Mouse (Mus musculus): Measurements from ENCODE around the gene Zfp54.
"Not testable (repeated sequence)": the region's sequence is repeated elsewhere in the genome, so short reads cannot be mapped to it uniquely, and the experiment has no call there.

The Zfp54 gene

DNA sequence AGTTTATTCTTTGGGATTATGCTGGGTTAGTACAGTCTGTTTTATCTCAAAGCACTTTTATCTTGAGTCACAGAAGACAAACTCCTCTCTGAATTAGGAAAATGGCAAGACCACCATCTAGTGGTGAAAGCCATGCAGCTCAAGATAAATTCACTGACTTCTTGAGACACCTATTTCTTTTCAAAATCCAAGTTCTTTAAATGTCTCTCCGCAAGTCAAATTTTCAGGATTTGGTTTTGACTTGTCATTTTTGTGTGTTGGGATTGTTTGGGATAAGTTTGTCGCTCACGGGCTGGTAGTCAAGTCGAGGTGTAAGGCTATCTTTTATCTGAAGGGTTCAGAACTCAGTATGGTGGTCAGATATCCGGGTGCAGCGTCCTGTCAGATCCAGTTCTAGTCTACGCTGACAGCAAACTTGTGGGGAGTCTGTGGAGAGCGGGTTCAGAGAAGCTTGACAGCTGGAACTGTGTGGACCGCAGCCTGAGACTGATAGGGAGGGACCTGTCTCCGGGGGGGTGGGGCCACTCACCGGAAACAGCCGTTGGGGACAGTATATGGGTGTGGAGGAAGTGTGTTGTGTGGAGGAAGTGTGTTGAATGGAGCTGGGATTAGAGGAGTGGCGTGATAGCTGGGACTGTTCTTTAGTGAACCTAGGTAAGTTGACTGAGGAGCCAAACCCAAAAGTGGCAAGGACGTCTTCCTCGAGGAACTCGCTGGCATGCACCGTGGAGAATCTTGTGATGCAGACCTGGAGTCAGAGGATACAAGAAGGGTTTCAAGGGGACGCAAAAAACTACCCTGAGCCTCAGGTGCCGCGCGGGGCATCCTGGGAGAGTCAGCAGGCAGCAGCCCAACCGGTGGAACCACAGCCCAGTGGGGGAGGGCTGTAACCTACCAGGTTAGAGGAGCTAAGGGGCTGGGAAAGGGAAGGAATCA lies at the start of gene Zfp54:
Gene Zfp54 (plus strand): TSS at position 564 of the 936 bp plus-strand sequence.
- peak; percentile 68 to 69 for DNase-seq (ENCODE audit: low spot score in 2 of 2)

DNA sequence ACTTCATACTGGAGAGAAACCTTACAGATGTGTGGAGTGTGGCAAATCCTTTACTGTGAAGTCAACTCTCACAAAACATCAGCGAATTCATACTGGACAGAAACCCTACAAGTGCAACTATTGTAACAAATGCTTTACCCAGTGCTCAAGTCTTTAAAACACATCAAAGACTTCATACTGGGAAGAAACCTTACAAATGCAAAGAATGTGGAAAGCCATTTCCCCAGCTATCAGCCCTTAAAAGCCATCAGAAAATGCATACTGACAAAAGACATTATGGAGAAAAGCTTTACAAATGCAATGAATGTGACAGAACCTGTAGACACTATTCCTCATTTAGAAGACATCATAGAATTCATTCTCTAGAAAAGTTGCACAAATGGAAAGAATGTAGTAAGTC lies 47.7 kb upstream of the Zfp54 start:
- DNase-seq (ENCODE audit: low spot score in 2 of 2) = no peak

DNA sequence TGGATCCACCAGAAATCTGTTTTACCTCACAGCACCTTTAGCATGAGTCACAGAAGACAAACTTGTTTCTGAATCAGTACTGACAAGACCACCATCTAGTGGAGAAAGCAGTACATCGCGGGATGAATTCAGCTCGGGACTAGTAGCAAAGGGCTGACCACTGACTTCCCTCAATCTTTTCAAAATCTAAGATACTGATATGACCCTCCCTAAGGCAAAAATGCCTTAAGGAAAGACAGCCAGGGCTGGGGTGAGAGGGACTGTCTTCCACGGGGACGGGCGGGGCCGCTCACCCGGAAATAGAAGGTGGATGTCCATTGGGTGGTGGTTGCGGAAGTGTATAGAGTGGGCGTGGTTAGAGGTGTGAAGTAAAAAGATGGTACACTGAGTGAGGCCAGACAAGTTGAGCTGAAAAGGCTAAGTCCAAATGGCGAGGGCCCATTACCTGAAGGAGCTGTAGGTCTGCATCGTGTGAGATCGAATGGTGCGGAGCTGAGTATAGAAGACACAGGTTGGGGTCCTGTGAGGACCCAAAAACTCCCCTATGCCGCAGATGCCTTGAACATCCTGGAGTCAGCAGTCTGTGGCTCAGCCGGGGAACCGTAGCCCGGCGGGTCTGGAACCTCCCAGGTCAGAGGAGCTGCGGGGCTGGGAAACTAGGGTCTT lies 39.5 kb upstream of the Zfp54 start, which contains the start of gene Zfp677:
Gene Zfp677 (plus strand): TSS at position 358 of the 666 bp plus-strand sequence.
- DNase-seq (ENCODE audit: low spot score in 2 of 2) = peak; percentile 79 to 81

DNA sequence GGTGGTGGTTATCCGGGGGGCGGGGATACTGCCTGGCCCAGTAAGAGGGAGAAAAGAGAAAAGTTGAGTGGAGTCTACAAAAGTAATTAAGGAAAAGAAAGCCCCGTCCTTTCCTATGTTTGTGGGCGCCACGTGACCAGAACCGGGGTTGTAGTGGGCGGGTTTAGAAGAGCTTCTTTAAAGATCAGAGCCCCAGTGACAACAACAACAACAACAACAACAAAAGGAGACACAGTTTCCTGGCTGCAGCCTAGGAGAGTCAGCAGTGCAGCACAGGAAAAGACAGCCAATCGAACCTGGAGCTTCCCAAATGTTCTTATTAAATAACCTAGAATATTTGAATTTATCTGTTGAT lies 39.0 kb upstream of the Zfp54 start:
- no peak for DNase-seq (ENCODE audit: low spot score in 2 of 2)

DNA sequence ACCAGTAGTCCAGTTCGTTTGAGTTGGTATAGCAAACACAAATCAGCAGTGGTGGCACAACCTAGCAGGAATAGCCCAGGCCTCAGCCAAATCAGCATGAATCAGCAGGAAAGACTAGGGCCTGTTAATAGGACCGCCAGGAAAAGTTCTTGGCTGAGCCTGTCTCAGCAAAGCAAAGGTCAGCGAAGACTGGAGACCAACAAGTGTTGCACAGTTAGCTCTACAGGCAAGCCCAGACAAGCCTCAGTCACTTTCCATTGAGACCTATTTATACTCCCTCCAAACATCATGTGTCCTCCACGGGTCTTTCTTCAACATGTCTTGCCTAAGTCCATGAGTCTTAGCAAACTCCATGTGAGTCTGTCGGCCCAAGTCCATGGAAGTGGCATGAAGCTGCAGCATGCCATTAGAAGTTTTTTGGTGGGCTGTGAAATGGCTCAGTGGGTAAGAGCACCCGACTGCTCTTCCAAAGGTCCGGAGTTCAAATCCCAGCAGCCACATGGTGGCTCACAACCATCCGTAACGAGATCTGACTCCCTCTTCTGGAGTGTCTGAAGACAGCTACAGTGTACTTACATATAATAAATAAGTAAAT lies 15.9 kb downstream of the Zfp54 start:
- DNase-seq (ENCODE audit: low spot score in 2 of 2) = not testable (repeated sequence)

DNA sequence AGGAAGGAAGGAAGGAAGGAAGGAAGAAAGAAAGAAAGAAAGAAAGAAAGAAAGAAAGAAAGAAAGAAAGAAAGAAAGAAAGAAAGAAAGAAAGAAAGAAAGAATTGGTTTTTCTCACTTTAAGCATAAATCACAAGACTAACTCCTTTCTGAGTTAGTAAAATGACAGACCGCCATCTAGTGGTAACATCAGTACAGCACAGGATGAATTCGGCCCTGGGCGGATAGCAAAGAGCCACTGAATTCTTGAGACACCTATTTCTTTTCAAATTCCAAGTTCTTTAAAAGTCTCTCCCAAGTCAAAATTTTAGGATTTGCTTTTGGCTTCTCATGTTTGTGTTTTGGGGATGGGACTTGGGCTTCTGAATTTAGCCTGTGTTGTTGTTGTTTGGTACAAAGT lies 26.6 kb downstream of the Zfp54 start:
- peak; percentile 77 to 78 for DNase-seq (ENCODE audit: low spot score in 2 of 2)

DNA sequence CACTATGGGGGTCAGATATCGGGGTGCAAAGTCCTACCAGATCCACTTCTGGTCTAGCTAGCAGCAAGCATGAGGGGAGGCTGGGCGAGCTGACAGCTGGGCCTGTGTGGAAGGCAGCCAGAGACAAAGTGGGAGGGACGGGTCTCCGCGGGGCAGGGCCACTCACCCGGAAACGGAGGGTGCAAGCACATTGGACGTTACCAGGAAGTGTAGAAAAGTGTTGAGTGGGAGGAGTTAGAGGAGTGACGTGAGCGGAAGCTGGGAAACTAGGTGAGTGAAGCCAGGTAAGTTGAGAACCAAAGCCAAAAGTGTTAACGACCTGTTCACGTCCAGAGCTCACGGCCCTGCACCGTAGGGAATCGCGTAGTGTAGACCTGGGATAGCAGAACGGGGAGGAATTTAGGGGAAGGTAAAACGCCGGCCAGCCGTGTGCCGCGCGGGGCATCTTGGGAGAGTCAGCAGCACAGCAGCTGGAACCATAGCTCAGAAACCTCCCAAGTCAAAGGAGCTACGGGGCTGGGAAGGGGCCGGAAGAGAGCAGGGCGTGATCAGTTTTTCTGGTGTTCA lies 27.2 kb downstream of the Zfp54 start, which contains the start of gene Zfp51:
Gene Zfp51 (plus strand): TSS at position 237 of the 567 bp plus-strand sequence.
- DNase-seq (ENCODE audit: low spot score in 2 of 2) = peak; percentile 94 to 95

DNA sequence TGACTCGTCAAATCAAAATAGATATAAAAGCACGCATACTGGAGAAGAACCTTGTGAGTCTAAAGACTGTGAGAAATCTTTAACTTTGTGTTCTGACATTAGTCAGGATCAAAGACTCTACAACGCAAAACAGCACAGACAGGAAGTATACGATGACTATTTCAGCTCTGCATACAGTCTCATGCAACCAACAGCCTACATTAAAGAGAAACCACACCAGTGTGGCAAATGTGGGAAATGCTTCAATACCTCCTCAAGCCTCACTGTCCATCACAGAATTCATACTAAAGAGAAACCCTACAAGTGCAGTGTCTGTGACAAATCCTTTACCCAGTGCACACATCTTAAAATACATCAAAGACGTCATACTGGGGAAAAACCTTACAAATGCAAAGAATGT lies 40.5 kb downstream of the Zfp54 start:
- peak; percentile 59 to 68 for DNase-seq (ENCODE audit: low spot score in 2 of 2)

DNA sequence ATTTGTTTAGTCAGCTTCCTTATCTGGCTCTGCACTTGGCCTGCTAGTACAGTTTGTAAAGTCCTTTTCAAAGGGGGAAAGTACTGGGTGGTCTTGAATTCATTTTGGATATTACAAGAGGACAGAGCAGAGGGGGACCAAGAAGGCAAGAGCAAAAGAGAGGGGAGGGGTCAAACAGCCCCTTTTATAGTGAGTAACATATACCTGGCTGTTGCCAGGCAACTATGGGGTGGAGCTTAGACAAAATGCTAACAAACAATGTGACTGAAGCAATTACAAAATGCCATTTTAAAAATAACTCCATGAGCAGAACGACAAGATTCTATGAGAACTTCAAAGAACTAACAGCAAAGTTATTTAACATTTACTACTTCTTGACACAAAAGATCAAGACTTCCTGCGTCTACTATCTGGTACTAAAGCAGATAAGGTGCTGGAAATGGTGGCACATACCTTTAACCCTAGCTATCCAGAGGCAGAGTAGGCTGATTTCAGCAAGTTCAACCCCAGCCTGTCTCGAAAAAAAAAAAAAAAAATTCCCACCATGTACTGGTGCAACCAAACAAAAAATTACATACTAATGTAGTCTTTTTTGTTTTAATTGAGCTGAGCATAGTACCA lies 49.1 kb downstream of the Zfp54 start:
- DNase-seq (ENCODE audit: low spot score in 2 of 2) = no peak

DNA sequence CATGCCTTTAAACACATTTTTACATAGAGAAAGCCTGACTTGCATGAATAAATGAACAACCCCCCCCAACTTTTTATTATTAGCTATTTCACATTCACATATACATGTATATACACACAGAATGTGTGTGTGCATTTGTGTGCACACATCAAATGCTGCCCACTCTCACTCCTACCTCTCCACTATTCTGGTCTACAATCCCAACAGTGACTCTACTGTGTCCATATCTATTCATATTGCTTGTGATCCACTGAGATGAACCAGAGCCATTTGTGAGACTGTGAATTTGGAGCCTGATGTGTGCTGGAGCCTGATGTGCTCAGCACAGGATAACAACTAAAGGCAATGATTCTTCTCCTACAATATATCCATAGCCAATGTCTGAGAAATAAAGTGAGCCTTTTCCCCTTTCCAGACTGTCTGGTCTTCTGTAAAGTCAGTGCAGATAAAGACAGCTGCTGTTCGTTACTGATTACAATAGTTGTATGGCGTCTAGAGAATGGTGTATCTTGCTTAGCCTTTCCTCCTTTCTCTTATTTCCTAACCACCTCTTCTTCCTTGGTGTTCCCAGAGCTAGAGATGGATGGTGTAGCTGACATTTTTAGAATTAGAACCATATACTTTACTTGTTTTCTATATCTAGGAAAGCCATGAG lies 49.8 kb downstream of the Zfp54 start:
- no peak for DNase-seq (ENCODE audit: low spot score in 2 of 2)

DNA sequence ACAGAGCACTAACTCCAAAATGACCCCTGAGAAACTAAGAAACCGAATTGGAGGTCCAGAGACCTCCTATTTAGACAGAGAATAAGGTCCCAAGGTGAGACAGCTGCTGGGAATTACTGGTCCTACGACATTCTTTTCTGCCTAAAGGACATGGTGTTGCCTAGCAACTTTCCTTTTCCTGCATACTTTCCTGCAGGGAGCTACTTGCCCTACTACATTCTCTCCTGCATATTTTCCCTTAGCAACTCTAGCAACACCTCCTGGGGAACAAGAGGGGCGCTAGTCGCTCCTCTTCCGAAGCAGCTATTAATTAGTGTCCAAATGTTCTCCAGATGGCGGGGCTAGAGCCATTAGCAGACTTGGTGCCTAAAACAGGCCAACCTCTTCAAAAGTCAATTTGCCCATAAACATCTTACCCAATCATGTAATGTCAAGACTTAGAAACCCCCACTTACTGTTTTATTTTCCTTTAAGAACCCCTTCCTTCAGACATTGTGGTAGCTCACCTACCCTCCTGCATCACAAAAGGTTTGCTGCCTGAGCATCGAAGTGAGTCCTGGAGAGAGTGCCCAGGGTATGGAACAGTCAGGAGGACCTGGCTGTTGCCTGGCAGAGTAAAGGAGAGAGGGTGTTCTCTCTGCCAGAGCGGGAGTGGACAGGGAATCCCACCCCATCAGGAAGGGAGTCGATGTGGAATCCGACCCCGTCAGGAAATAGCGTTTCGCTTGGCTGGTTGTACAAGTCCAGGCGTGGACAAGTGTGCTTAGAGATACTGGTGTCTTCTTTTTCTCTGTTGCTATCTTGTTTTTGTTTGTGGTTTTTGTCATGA lies 50.5 kb downstream of the Zfp54 start:
- peak; percentile 57 to 70 for DNase-seq (ENCODE audit: low spot score in 2 of 2)

DNA sequence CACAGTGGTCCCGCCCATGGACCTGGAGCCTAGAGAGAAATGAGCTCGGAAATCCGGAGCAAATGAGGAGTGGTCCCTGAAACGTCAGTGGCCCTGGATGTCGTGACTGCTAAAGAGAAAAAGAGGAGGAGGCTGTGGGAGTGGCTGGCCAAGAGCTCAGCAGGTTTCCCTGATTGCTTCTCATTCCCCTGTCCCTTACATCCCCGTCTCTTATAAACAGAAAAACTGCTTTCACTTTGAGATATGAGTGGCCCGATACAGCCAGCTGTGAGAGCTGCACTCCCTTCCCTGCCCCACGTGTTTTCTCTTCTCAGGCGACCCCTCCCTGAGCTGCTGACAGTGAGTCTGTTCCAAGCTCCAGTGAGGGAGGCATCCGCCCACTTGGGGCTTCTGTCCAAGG lies 51.7 kb downstream of the Zfp54 start:
- peak; percentile 57 to 65 for DNase-seq (ENCODE audit: low spot score in 2 of 2)

DNA sequence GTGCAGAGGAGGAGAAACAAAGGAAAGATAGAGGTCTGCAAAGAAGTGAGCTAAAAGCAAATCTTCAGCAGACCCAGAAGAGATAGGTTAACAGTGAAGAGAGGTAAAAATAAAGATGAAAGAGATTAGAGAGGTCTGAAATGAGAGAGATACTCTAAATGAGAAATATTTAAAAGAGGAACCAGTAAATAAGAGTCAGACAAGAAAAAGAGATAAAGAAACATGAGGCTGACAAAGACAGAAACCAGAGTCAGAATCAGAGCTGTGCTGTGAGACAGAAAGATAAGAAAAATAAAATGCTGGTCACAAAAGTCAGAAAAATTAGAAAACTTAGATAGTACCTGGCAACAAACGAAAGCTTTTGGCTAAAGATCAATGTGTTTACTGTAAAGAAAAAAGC lies 52.3 kb downstream of the Zfp54 start:
- DNase-seq (ENCODE audit: low spot score in 2 of 2) = not testable (repeated sequence)

DNA sequence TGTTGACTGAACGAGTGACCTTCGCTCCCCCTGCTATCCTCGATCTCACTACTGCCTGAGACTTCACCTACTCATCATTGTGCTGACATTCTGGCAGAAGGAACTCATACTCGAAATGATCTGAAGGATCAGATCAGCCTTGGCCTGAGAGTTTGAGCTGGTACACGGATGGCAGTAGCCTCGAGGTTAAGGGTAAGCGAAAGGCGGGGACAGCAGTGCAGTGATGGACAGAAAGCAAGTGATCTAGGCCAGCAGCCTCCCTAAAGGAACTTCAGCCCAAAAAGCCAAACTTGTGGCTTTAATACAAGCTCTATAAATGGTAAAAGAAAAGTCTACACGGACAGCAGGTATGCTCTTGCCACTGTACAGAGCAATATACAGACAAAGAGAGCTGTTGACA lies 53.3 kb downstream of the Zfp54 start:
- not testable (repeated sequence) for DNase-seq (ENCODE audit: low spot score in 2 of 2)

DNA sequence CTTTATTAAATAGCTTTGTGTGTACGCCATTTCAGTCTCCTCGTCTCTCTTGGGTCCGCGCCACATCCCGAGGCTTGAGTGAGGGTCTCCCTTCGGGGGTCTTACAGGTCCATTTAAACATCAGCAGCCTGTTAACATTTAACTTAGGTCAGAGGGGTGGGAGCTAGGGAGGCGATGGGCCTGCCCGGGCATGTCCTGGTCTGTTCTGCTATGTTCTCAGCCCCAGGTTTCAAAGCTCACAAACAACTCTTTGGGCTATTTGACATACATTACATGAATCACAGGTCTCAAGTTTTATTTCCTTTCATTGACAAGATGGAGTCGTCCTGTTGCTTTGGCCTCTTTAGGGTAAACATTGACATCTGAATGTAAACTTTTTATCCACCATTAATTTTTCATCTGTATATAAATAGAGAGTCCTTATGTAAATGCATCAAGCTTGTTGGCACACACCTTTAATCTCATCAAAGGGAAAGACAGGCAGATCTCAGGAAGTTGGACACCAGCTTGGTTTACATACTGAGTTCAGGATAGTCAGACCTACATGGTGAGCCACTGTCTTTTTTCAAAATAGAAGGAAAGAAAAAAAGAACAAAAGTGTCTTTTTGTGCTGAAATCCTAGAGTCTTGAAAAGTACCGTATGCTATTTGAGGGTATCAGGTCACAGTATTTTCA lies 55.2 kb downstream of the Zfp54 start:
- DNase-seq (ENCODE audit: low spot score in 2 of 2) = peak; percentile 29 to 49

Measured in natural killer cell, adult 2 months (primary cell).